Mouse (Mus musculus): Measurements from ENCODE around the gene Ppp1r13b.
A peak's percentile ranks its signal among the peaks of the same experiment; 100 is the strongest.
"Not testable (repeated sequence)": the region's sequence is repeated elsewhere in the genome, so short reads cannot be mapped to it uniquely, and the experiment has no call there.

Gene Ppp1r13b

DNA sequence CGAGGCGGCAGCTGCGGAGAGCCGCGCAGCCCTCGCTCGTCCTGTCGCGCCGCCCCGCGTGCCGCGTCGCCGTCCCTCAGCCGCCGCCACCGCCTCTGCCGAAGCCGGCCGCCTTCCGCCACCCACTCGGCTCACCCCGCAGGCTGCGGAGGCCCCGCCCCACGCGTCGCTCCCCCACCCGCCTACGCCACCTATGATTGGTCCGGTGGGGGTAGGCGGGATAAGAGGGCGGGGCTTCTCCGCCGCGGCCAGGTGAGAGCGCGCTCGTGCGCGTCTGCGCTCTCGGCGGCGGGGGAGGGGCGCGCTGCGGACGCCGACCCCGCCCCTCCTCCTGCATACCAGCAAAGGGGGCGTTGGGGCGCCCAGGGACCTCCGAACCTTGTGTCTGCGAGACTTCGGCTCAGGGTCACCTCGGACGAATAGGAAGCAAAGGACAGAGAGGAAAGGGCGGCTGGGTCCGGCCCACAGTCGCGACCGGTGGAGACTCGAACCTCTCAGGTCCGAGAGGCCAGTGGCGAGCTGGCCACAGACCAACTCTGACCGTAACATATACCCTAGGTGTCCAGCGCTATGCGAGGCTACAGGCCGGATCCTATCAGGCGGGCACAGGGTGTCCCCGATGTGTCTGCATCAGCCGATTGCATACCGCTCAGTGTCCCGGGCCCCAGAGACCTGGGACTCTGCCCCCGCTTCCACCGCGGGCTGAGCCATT, at the start of gene Ppp1r13b:
Ppp1r13b (minus strand) TSS at position 141 of the 712 bp plus-strand sequence.
- peak; percentile 95 for DNase-seq

DNA sequence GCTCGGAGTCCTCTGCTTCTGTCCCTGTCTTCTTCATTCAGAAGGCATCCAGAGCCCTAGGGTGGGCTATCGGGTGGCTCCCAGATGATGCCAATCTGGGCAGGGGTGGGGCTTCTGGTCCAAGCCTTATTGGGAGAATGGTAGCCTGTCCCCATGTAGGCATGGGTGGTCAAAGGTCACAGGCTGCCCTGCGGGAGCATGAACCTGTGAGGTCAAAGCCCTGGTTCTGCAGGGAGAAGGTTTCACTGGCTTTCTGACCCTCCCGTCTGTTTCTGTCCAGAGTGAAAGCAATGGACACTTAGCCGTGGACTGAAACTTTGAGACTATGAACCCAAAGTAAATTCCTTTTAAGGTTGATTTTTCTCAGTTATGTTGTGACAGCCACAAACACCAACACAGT, 48.3 kb upstream of the Ppp1r13b start:
- no peak for DNase-seq

DNA sequence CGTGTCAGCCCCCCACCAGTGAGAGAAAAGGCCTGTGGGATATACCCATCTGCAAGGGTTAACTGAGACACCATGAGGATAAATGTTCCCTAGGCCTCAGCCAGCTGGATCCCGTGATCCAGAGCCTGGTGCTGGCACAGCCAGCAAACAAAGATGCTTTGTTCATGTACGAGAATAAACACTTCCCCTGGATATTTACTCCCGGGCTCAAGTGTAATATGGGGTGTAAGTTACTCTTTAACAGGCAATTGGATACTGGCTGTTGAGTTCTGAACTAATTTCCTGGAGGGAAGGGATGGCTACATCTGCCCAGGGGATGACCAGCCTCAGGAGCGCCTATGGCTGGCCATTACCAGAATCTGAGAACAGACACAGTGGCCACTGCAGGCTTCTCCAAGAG, 43.8 kb upstream of the Ppp1r13b start:
- DNase-seq: no peak

DNA sequence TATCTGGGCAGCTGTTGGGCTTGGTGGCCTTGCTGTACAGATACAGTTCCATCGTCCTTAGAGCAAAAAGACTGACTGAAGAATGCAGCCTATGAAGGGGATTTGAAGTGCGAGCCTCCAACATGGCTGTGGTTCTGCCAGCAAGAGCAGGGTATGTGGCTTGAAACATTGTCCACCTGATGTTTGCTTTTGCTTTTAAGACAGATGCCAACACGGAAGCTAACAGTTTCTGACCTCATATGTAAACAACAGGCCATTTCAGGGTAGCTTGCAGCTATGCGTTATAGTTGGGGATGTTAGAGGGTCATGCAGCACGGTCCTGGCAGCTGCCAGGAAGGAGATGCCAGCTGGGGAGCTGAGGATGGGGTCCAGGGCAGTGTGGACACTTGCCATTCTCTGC, 42.6 kb upstream of the Ppp1r13b start:
- no peak for DNase-seq

DNA sequence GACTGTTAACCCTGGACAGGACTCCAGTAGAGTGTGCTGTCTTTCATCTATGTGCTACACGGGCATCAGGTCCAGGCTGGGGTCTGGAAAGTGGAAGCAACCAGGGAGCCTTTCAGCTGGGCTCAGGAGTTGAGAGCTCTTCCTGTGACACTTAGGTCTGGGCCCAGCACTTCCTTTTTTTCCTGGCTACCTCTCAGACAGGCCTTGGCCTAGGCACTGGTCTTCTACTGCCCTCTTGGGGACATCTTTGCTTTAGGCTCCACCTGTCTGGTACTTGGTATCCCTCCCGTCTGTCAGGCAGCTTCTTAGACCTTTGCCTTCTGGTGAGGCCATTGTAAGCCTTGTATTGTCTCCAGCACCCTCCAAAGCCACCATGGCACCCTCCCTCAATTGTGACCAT, 38.8 kb upstream of the Ppp1r13b start:
- peak; percentile 59 for DNase-seq

DNA sequence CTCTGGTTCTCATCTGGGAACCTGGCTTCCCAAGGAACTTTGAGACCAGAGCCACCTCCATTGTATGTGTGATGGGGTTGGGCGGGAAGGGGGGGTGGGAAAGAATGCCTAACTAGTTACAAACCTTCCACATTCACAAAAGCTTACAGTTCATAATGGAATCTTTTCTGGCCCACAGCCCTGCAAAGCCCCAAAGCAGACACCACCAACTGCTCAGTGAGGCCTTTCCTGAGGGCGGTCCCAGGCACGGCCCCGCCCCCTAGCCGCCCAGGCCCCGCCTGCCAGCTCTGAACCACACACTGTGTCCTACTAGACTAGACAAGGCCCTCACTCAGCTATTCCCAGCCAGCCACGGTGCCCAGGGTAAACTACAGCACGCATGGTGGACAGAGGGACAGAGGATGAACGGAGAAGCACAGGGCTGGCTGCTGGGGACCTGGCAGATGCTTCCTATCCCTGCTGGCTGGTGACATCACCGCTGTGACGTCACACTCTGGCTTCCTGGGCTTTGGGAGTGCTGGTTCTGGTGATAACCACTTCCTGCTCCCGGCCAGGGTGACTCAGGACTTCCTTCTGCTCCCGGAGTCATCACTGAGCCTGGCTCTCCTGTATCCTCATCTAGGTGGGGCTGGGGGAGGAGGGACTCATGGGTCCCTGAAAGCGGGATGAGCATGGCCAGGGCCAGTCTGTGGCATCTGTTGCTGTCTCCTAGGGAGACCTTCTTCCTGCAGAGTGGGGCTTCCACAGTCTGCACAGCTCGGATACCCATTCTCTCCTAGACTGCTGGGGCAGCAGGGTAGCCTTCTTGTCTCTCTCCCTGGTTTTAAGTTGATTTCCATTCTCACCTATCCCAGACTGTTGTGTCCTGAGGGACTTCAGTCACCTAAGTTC, 38.1 kb upstream of the Ppp1r13b start:
- not testable (repeated sequence) for DNase-seq

DNA sequence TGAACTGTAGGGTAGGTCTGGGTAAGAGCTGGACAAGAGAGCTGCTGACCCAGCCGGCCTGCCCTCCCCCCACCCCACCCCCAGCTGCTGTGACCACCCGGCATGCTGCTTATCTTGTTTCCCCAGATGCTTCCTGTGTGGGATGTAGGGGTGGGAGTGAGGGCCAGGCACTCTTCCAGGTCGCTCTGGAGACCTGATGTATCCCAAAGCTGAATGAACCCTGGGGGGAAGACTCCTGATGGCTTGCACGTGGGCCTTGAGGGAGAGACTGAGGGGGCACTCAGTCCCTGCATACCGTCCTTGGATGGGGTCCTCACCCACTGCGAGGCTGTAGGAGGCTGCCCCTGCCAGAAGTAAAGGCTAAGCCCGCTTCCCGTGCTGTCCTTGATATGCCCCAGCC, 37.2 kb upstream of the Ppp1r13b start:
- no peak for DNase-seq

DNA sequence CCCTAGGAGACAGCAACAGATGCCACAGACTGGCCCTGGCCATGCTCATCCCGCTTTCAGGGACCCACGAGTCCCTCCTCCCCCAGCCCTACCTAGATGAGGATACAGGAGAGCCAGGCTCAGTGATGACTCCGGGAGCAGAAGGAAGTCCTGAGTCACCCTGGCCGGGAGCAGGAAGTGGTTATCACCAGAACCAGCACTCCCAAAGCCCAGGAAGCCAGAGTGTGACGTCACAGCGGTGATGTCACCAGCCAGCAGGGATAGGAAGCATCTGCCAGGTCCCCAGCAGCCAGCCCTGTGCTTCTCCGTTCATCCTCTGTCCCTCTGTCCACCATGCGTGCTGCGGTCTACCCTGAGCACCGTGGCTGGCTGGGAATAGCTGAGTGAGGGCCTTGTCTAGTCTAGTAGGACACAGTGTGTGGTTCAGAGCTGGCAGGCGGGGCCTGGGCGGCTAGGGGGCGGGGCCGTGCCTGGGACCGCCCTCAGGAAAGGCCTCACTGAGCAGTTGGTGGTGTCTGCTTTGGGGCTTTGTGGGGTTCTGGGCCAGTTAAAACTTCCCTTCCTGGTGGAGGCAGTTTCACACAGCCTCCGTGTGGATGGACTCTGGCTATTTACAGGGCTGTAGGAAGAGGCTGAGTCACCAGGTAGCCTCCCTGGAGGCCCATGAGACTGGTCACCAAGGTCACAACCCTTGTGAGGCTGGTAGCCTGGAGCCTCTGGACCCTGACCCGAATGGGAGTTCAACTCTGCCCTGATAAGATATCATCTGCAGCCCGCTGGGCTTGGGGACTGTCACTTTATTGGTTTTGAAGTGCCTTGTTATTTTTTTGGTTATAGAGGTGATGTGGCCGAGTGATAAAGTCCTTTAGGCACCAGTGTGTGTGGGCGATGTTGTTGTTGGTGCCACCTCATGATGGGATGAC, 36.4 kb upstream of the Ppp1r13b start:
- not testable (repeated sequence) for DNase-seq

DNA sequence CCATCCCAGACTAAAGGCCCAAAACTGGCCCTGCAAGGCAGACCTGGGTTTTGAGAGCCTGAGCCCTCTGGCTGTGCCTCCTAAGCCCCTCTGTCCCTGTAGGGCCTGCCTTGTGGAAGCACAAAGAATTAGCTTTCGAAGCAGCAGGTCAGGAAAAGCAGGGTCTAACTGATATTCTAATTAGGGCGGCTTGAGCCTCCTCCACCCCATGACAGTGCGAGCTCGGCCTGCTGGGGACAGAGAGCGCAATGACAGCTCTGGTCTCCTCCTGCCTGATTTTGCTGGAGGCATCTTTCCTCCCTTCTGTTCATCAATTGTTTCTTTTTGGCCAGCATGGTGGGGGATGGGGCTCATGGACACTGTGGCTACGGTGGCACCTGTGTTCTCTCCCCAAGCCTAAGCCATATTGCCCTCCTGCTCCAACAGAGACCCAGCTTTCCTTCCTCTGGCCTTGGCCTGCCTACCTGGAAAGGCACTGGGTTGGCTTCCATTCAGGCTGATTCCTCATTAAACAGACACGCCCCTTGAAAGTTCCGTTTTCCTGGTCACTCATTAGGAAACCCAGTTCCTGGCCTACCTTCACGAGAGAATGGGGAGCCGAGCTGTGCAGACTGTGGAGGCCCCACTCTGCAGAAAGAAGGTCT, 35.6 kb upstream of the Ppp1r13b start:
- no peak for DNase-seq

DNA sequence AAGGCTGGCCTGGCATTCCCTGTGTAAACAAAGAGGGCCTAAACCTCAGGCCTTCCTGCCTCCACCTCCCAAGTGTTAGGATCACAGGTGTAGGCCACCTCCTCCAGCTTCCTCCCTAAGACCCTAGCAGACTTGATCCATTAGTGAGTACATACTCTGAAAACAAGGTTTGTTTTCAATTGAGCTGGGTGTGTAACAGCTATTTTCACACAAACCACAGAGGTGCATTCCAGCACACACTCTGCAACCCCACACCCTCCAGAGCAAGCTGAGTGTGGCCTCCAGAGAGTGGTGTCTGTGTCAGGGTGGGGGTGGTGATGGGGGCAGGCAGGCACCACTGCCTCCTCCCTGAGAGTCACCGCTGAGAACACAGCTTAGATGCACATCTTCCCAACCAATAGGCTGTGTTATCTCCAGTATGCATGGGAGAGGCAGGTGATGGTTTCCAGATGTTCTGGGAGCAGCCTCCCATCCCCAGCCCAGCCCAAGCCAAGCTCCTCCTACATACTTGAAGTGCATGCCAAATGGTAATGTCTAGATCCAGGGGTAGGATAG, 30.8 kb upstream of the Ppp1r13b start:
- no peak for DNase-seq

DNA sequence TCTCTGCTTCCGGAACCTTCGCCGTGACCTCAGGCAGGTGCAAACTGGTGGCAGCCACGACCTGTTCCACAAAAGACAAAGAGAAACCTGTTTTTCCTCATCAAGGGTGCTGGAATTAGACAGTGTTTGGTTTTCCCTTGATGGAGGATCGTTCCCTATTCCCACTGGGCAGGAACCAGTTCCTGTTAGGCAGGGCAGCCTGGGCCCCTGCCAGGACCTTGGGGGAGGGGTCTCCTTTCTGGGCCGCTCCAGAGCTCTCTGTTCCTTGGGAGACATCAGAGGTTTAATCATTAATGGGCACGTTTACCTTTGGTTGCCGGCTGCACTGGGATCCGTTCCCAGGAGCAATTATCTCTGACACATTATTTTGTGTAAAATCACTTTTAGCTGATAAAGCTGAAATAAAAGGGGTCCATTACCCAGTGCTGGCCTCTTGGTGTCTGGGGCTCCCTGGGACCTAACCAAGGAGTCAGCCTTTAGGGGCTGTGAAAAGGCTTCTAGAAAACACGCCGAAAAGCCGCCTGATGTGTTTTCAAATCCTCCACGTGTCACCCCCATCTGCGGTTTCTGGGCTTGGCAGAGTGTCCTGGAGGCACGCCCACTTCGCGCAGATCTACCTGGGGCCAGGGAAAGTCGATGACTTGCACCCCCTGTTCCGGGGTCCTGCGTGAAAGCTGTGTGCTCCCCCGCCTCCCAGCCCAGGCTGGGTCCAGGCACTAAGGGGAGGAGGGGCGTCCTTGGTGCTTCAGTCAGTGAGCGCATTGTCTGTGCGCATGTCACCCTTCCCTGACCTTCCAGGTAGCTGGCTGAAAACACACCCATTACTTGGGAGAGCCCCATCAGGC, 29.0 kb upstream of the Ppp1r13b start:
- DNase-seq: no peak

DNA sequence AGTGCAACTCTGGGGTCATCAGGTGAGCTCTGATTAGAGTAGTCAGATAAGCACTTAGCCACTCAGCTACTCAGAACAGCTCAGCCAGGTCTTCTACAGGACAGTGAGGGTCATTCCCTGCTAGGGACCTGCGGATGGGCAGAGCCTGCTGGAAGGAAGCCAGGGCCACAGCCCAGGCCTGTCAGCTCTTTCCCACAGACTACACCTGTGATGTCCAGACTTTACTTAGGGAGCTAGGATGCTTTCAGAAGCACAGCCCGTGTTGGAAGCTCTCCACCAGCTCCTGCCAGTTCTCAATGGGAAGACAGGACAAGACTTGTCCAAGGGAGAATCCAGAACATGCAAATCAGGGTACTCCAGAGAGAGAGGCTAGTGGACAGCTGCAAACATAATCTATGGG, 26.1 kb upstream of the Ppp1r13b start:
- DNase-seq: no peak

DNA sequence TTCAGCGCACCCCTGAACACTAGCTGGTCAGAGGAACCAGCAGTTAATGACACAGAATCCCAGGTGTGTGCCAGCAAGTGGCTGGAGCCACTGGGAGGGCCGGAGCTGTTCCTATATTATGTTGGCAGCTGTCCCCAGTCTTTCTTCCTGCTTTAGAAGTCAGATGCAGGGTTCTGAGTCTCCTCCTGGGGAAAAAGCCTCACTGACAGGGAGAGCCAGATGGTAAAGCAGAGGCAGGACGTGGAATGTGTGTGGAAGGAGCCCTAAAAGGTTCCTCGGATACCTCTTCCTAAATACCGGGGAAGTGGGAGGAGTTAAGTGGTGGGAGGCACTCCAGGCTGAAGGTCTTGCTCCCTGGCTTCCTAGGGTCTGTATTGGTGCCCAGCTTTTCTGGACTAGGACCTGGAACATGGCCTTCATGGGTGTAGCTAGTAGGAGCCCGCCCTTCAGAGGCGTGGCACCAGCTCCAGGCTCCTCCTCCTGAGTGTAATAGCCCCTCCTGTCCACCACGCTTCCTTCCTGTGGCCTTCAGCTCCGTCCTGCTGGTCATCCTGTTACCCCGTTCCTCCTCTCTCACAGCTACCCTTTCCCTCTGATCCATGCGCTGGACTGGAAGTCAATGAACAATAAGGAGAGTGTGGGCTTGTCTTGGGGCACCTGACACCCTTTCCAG, 25.3 kb upstream of the Ppp1r13b start:
- DNase-seq: no peak

DNA sequence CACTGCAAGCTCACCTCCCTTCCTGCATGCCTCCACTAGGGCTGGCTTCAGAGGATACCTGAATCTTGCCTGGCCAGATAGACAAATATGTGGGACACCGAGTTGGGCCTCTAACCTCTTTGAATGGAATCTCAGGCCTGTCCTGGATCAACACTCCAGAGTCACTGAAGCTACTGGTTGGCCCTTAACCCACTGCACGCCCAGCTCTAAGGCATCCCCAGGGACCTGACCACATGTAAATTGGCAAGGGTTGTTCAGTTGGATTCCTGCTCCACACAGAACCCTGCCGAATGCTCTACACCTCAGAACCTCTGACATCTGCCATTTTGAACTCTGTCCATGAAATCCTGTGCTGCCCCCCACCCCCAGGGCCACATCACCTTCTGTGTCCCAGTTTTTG, 24.6 kb upstream of the Ppp1r13b start:
- no peak for DNase-seq

DNA sequence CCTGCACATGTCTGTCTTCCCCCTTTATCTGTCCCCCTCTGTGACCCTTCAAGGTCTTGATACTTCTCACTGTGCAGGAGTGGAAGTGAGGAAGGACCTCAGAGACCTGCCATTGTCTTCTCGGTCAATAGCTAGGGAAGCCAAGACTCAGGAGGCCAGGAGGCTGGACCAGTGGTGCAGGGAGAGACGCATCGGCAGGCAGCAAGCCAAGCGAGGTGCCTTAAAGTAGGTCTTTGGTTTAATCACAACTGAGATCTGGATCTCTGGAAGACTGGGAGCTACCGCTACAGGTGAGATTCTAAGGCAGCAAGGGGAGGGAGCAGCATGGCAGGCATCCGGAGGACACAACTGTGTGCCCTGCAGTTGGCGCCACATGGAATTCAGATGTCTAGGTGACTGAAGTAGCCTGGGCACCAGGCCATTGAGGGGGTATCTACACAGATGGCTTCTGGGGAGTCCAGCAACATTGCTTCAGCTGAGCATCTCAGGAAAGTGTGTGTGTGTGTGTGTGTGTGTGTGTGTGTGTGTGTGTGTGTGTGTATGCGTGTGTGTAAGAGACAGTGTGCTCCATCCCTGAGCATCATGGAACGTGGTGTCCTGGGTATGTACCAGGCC, 23.6 kb upstream of the Ppp1r13b start:
- DNase-seq: no peak

DNA sequence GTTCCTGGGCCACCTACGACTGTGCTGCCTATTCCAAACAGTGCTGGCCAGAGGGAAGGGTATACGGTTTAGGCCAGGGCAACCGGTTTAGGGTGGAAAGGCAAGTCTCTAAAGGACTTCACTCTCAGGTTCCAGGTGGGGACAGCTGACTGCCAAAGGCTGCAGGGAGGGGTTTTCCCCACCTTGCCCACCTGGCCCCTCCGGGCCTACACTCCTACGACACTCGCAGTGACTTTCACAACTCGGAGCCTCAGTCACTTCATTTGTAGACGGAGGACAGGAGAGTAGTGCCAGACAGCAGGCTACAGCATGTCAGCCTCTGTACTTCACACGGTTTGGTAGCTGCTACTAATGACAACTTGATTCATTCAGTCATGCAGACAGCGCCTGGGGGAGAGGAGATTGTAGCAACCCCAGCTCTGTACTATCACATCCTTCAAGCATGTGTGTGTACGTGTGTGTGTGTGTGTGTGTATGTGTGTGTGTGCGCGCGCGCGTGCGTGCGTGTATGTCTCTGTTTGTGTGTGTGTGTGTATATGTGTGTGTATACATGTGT, 20.6 kb upstream of the Ppp1r13b start:
- no peak for DNase-seq

DNA sequence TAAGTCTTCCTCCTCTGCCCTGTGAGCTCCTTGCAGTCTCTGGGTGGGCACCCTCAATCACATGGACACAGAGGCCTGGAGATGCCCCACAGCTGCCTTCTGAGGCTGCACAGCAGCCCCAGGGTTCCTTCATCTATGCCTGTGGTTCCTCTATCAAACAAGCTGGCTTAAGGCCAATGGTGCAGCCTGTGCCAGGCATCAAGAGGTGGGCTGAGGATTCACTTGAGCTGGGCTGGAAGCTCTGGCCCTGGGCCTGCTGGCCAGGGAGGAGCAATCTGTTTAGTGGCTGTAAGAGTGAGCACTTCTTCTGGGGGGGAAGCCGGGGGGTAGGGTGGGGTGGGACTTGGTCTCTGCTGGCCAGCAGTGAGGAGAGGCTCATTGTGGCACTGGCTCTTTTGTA, 19.4 kb upstream of the Ppp1r13b start:
- DNase-seq: no peak

DNA sequence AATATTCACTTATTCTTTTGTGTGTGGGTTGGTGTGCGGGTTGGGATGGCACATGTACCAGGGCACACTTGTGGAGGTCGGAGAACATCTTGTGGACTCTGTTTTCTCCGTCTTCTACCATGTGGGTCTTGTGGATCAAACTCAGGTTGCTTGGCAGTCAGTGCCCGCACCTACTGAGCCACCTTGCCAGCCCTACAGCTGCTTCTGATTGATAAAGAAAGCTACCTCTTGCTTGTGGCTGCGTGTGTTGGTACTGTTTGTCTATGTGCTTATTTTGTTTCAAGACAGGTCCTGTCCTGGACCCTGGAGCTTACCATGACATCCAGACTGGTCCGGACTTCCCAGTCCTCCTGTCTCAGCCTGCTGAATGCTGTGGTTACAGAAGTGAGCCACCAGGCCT, 15.2 kb upstream of the Ppp1r13b start:
- DNase-seq: no peak

DNA sequence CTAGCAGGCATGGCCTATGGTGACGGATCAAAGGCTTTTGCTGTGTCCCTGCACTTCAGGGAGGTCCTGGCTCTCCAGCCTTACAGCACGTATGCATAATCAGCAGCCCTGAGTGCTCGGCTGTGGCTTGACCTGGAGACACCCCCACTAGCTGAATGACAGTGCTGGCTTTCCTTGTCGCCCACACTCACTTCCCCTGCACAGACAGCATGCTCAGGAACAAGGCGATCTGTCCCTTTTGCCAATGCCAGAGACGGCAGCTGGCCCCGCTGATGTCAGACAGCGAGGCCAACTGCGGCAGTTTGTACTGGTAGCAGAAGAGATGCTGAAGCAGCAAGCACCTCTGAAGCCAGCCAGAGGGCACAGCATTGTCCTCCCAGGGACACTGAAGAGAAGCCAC, 12.1 kb upstream of the Ppp1r13b start:
- peak; percentile 68 for DNase-seq

All from cerebellum, adult 8-10 months (tissue).